Comparison of ENCODE assay signal across 9 mouse cellular contexts in the genomic region with DNA sequence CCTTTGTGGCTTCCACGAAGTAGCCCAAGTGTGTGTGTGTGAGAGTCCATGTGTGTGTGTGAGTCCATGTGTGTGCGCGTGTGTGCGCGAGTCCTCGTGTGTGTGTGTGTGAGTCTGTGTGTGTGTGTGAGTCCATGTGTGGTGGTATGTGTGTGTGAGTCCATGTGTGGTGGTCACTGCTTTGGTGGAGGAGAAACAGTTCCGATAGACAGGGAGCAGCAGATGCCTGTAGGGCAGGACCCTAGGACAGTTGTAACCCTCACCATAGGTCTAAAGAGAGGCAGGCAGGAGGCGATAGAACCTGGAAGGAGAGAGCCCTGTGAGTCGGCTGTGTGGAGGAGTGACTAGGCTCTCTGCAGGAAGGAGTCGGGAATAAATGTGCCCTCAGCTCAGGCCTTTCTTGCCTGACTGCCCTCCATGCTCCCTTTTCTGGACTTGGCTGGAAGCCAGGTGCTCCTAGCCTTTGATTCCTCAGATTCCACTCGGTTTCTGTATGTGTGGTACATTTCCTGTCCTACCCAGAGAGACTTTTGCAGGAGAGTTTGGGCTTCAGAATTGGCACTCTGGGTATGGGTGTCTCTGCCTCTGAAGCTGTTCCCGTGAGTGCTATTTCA. TPM values are rescaled to one million over a fixed set of nuclear protein-coding genes. Genes with fewer than 3 reads are reported as not detected.
DNase-seq lines count a peak whose midpoint lies in the region; ATAC-seq lines count a peak whose summit lies in the region.
"Had no signal": no experiment of that assay in that cellular context is flagged by ENCODE, and none has a peak within 500 bp of the region (broad histone marks: within the 10 kb centered on the region; RNA-seq: fewer than 3 reads in every experiment).

No protein-coding gene starts in this region.

- H3K4me2 ChIP-seq in heart, embryonic 13.5 days = no peak overlapping the region

- H3K9me3 ChIP-seq in heart, embryonic 13.5 days = no peaks in the 10 kb centered on the region
- H3K9me3 ChIP-seq: midbrain, embryonic 10.5 days had no signal

- H3K27ac ChIP-seq in heart, embryonic 13.5 days (replicated peaks) = peak overlapping the region; percentile 68
- H3K27ac ChIP-seq: midbrain, embryonic 10.5 days had no signal

- intact Hi-C loops in heart, postnatal 36 days (cut with DNase I) = no loop called here

- no peak overlapping the region for H3K4me3 ChIP-seq in heart, embryonic 13.5 days
- H3K4me3 ChIP-seq: midbrain, embryonic 10.5 days had no signal

- no peaks in the 10 kb centered on the region for H3K27me3 ChIP-seq in heart, embryonic 13.5 days (replicated peaks)

- H3K36me3 ChIP-seq in heart, embryonic 13.5 days = peaks cover 26% of the 10 kb centered on the region

- H3K9ac ChIP-seq in heart, embryonic 13.5 days = peak overlapping the region; percentile 20

- WGBS in heart, embryonic 13.5 days = 64% methylated on average over 12 of the region's 12 CpGs

- no peak for DNase-seq in heart, postnatal 36 days
- peak; percentile 18 for DNase-seq in urinary bladder, postnatal 14 days (ENCODE audit: low spot score)
- DNase-seq in urinary bladder, postnatal 10 days (ENCODE audit: low spot score) = no peak
- peak; percentile 74 to 80 for DNase-seq in kidney, adult 8-10 months
- peak; percentile 59 for DNase-seq in testis, postnatal 10 days (ENCODE audit: low spot score)
- no peak for DNase-seq in urinary bladder, postnatal 25 days (ENCODE audit: low spot score)
- DNase-seq in thymus, postnatal 14 days = no peak

- ATAC-seq in heart, embryonic 13.5 days (ENCODE audit: extremely low read depth, insufficient number of reproducible peaks, low FRiP score, low TSS enrichment) = no peak; the same call in 1 of the 2 replicates

- peaks cover 22% of the 10 kb centered on the region for H3K4me1 ChIP-seq in heart, embryonic 13.5 days
- H3K4me1 ChIP-seq: midbrain, embryonic 10.5 days had no signal

RNA-seq across cellular contexts. Expression of gene Gpr18, which starts 5.0 kb away (rescaled TPM):
- 0.13 TPM in 1 of 2 replicates, not detected in the other for polyA plus RNA-seq in heart, embryonic 13.5 days (2015; fragmentation: Nextera tagmentation; extraction: Ambion mirVana)
- under 1 TPM; 0.33 to 0.46 TPM for total RNA-seq in heart, postnatal 36 days (2021)

RNA-seq across cellular contexts. Expression of gene Ubac2, which starts 42.2 kb away (rescaled TPM):
- polyA plus RNA-seq in heart, embryonic 13.5 days (2015; fragmentation: Nextera tagmentation; extraction: Ambion mirVana) = 52.4 and 55.8 TPM in 2 replicates
- 10 to 100 TPM; 26.6 to 29.1 TPM for total RNA-seq in heart, postnatal 36 days (2021)

RNA-seq across cellular contexts. Expression of gene Gpr183, which starts 44.4 kb away (rescaled TPM):
- 2.3 and 2.5 TPM in 2 replicates for polyA plus RNA-seq in heart, embryonic 13.5 days (2015; fragmentation: Nextera tagmentation; extraction: Ambion mirVana)
- total RNA-seq in heart, postnatal 36 days (2021) = 1 to 10 TPM; 1.2 to 2.0 TPM

Comparison
In these comparisons a context has a peak if more than half of its experiments do, and no peak if none do; other contexts are left out.
1. DNase-seq: peak in urinary bladder, postnatal 14 days (single experiment), kidney, adult 8-10 months (2 of 2) and testis, postnatal 10 days (single experiment); none in heart, postnatal 36 days (0 of 2), urinary bladder, postnatal 10 days (single experiment), urinary bladder, postnatal 25 days (single experiment) and thymus, postnatal 14 days (single experiment).